Mouse (Mus musculus): Measurements from ENCODE around the gene Plppr1.

GRCm38 (mm10) chr4:49075881-49076280 lies 16.8 kb downstream of the Plppr1 start:
- TF ChIP-seq POLR2A (IDR thresholded peaks at IDR 0.05; ENCODE audit: insufficient read depth, low read length) (no peak), CTCF (IDR thresholded peaks at IDR 0.05; ENCODE audit: low read depth, low read length) (no peak), EP300 (IDR thresholded peaks at IDR 0.05; ENCODE audit: insufficient read depth, low read depth, low read length) (no peak)
